Mouse (Mus musculus) ES-E14 (cell line): ENCODE data around the gene Mettl5.

Source experiments
- CHD2 ChIP-seq: IDR thresholded peaks from 2 replicates; pipeline ENCODE4 v1.6.1; 2014; ENCODE audit warnings: mild to moderate bottlenecking, low read depth, low read length, inconsistent platforms
- MAFK ChIP-seq: IDR thresholded peaks from 2 replicates; pipeline ENCODE4 v1.6.1; 2014; ENCODE audit warnings: mild to moderate bottlenecking, low read depth, low read length, inconsistent platforms; ENCODE audit not compliant: insufficient read depth
- ZC3H11A ChIP-seq: IDR thresholded peaks from 2 replicates; pipeline ENCODE4 v1.6.1; 2012; ENCODE audit warnings: low read depth, mild to moderate bottlenecking, inconsistent platforms, low read length, borderline replicate concordance
- ZNF384 ChIP-seq: IDR thresholded peaks from 2 replicates; pipeline ENCODE4 v1.6.1; 2012; ENCODE audit warnings: low read depth, low read length, inconsistent platforms

DNA sequence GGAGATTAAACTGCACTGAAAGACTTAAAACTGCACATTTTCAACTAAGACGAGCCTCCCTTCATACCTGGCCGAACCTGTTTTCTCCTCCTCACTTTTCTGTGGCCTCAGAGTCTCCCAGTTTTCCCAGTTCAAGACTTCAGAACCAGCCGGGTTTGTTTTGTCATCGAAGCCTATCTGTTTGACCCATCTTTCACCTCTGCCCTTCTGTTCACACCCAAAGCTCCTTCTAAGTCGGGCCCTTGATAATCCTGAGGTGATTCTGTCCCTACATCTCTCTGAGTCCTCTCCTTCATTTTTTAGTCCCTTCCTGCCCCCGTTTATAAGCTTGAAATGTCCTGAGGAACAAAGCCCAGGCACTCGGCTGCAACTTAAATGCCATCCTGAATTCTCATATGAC, 57.4 kb downstream of the Mettl5 start:
- TF ChIP-seq CHD2 (no peak), ZNF384 (no peak), MAFK (no peak), ZC3H11A (no peak)
